Mouse (Mus musculus): ENCODE data around the gene Sympk.

GRCm38 (mm10) chr7:19075723-19076585, 51.8 kb downstream of the Sympk start, which contains the start of gene Dmwd:
- TF ChIP-seq CTCF (IDR thresholded peaks at IDR 0.05; ENCODE audit: low read depth) (no peak), EP300 (IDR thresholded peaks at IDR 0.05; ENCODE audit: low read depth) (no peak; the same call in 1 of the 2 replicates)

Measured in heart, postnatal 0 days (tissue).